Mouse (Mus musculus) kidney, postnatal 0 days (tissue): ENCODE results near the gene Fam229b. TPM values are rescaled to one million over a fixed set of nuclear protein-coding genes. Genes with fewer than 3 reads are reported as not detected.

ENCODE experiments used
- ATAC-seq: fragments of 200-750 bp; cut with Nextera tagmentation; replicated peaks from 2 replicates; pipeline ENCODE4 v1.8.0; 2017; ENCODE audit warnings: low read depth, moderate number of reproducible peaks, moderate TSS enrichment, moderate library complexity; ENCODE audit not compliant: low FRiP score
- DNase-seq: peaks from one replicate; pipeline ENCODE4 v3.0.0-alpha.2; 2016; ENCODE audit warnings: low spot score
- H3K27ac ChIP-seq: fragments of 300-500 bp; sonication (generic); 2 replicates; pipeline ENCODE4 v1.5.1; 2014; ENCODE audit warnings: mild to moderate bottlenecking
- H3K27me3 ChIP-seq: fragments of 300-500 bp; sonication (generic); 2 replicates; pipeline ENCODE4 v1.6.1; 2014; ENCODE audit warnings: low read length, mixed read lengths; ENCODE audit not compliant: insufficient read depth
- H3K36me3 ChIP-seq: fragments of 300-500 bp; sonication (generic); 2 replicates; pipeline ENCODE4 v1.6.1; 2014; ENCODE audit warnings: low read length, mixed read lengths; ENCODE audit not compliant: insufficient read depth
- H3K4me1 ChIP-seq: fragments of 300-500 bp; sonication (generic); replicated peaks from 2 replicates; pipeline ENCODE4 v1.6.1; 2014; ENCODE audit warnings: antibody characterized with exemption, low read length, mixed read lengths; ENCODE audit not compliant: insufficient read depth
- H3K4me2 ChIP-seq: fragments of 300-500 bp; sonication (generic); 2 replicates; pipeline ENCODE4 v1.6.1; 2014; ENCODE audit warnings: mild to moderate bottlenecking, low read length, moderate library complexity, mixed read lengths
- H3K4me3 ChIP-seq: fragments of 300-500 bp; sonication (generic); replicated peaks from 2 replicates; pipeline ENCODE4 v1.5.1; 2014; ENCODE audit warnings: low read depth, low read length
- H3K9ac ChIP-seq: fragments of 300-500 bp; sonication (generic); 2 replicates; pipeline ENCODE4 v1.6.1; 2014; ENCODE audit warnings: low read depth, low read length
- H3K9me3 ChIP-seq: fragments of 300-500 bp; sonication (generic); replicated peaks from 2 replicates; pipeline ENCODE4 v1.6.1; 2016; ENCODE audit warnings: low read length, inconsistent platforms, mixed read lengths
- CTCF ChIP-seq: IDR thresholded peaks from 2 replicates; pipeline ENCODE4 v1.5.1; 2016; ENCODE audit warnings: antibody characterized with exemption, low read depth, mild to moderate bottlenecking, moderate library complexity
- WGBS: fragments of 180-500 bp; shearing (Covaris S2); extraction: QIAGEN DNeasy Blood & Tissue Kit; methylation state at CpG from one replicate; pipeline ENCODE4 v1.1.7; 2014; 5-methylcytosine and 5-hydroxymethylcytosine counted together
- polyA plus RNA-seq: library from polyadenylated mRNA; unstranded; fragments of >200 nt; fragmentation: Nextera tagmentation; extraction: Ambion mirVana; gene quantifications from 2 replicates; pipeline ENCODE4 v1.2.1, GENCODE M21; 2015

Fam229b gene
- 16.2 and 20.8 TPM in 2 replicates for polyA plus RNA-seq

DNA sequence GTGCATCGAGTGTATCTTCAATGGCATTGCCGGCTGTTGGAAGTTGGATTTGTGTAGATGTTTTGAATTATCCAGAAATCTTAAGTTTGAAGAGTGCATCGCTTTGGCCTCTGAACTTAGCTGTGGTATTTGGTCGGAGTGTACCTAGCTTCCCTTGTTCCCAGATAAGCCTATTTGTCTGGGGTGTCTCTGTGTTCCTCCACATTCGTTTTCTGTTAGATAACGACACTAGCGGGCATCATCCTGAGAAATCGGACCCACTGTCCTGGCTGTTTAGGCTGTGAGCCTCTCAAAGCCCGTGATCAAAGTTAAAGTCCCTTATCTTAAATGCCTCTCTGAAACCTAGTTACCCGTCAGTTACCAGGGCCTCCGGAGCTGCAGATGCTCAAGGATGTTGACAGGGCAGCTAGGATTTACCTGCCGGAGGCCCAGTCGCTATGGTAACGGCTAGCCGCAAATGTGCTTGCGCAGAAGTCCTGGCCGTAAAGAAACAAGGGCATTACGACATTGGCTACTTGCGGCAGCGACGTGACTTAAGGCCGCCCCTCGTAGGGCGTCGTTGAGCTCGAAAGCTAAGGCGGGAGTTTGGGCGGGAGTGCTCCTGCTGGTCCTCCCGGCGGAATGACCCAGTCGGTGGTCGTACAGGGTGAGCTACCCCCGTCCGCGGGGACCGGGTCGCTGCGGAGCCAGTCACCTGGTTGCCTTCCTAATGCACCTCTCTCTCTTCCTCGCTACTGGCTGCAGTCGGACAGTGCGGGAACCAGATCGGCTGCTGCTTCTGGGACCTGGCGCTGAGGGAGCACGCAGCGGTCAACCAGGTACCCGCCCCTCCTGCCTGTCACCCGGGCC lies at the start of gene Fam229b, which contains the start of gene Tube1:
TSS of gene Fam229b (minus strand) at position 453 of the 849 bp plus-strand sequence.
TSS of gene Tube1 (plus strand) at position 515 of the 849 bp plus-strand sequence.
- H3K36me3 ChIP-seq = no peaks in the 10 kb centered on the region
- no peaks in the 10 kb centered on the region for H3K27me3 ChIP-seq
- H3K4me1 ChIP-seq = no peaks in the 10 kb centered on the region
- no peak within 1 kb of the TSS for H3K27ac ChIP-seq
- H3K9me3 ChIP-seq = no peaks in the 10 kb centered on the region
- peak within 1 kb of the TSS; percentile 92 for H3K4me2 ChIP-seq
- peak; percentile 99 for DNase-seq
- peak within 1 kb of the TSS; percentile 60 for H3K9ac ChIP-seq
- TF ChIP-seq CTCF = no peak
- 5% methylated on average over 47 of the region's 47 CpGs for WGBS
- H3K4me3 ChIP-seq = peak within 1 kb of the TSS; percentile 64
- ATAC-seq = peak; percentile 93

DNA sequence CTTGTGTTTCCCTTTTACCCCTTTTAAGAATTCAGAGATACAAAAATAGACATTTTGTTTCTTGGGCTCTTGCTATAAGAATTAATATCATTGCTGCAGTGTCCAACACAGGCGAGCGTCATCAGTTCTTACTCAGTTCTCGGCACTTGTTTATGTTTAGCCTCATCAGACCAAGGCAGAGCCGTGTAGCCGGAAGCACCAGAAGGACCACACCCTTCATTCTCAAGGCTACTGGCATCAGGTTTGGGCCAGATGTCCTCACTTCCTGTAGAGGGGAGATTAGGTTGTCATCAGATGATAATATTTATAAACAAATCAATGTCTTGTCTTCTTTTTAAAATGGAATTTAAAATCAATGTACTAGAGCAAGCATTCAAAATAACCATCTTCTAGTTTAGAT lies 43.3 kb upstream of the Fam229b start:
- H3K9me3 ChIP-seq = no peaks in the 10 kb centered on the region

DNA sequence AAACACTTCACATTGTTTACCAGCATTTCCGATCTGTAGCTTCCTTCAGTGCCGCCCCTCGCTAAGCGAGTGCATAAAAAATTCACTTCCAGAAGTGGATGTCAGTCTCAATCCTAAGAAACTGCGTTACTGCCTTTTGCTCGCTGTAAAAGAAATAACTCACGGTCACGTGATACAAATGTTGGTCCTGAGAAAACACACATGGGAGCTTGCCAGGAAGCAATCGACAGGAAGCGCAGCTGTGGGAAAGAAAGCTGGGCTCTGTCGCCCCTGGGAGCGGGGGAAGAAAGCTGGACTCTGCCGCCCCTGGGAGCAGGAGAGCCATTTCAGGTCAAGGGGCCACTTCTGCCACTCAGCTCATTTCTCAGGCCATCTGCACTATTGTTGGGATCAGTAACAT lies 39.4 kb upstream of the Fam229b start:
- H3K27ac ChIP-seq = peak overlapping the region; percentile 66
- DNase-seq (peak; percentile 81), ATAC-seq (no peak)
- H3K4me2 ChIP-seq = peak overlapping the region; percentile 66
- no peaks in the 10 kb centered on the region; the same call in 1 of the 2 replicates for H3K4me1 ChIP-seq
- H3K36me3 ChIP-seq = no peaks in the 10 kb centered on the region
- H3K4me3 ChIP-seq = no peak overlapping the region
- H3K9me3 ChIP-seq = no peaks in the 10 kb centered on the region
- 28% methylated on average over 13 of the region's 13 CpGs for WGBS
- H3K9ac ChIP-seq = no peak overlapping the region
- no peak for TF ChIP-seq CTCF
- H3K27me3 ChIP-seq = no peaks in the 10 kb centered on the region

More for the DNA sequence above, 43.3 kb upstream of the Fam229b start:
- Histone ChIP-seq H3K9ac (no peak overlapping the region), H3K36me3 (no peaks in the 10 kb centered on the region), H3K27me3 (no peaks in the 10 kb centered on the region), H3K4me3 (no peak overlapping the region), H3K27ac (no peak overlapping the region), H3K4me2 (no peak overlapping the region), H3K4me1 (no peaks in the 10 kb centered on the region)
- ATAC-seq (no peak), DNase-seq (no peak)
- 81% methylated on average over 5 of the region's 5 CpGs for WGBS
- TF ChIP-seq CTCF = no peak

DNA sequence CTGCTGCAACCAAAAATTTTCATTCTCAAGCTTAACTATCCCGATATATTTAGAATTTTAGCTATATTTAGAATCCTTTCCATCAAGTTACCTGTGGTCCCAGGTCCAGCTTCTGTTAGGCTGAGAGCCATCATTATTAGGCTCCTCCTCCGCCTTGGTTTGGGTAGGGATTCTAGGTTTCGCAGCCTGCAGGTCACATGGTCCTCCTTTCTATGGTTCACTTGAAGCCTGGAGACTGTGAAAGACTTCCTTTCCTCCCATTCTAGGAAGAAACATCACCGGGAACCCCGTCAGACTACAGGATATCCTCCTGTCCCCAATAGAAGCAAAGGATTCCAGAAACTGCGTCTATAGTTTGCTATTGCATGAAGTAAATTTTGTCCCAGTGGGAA lies 38.8 kb upstream of the Fam229b start:
- DNase-seq (peak; percentile 25), ATAC-seq (no peak)
- H3K9ac ChIP-seq = no peak overlapping the region
- H3K27ac ChIP-seq = peak overlapping the region; percentile 66
- no peak overlapping the region for H3K4me3 ChIP-seq
- H3K27me3 ChIP-seq = no peaks in the 10 kb centered on the region
- no peaks in the 10 kb centered on the region for H3K36me3 ChIP-seq
- no peaks in the 10 kb centered on the region for H3K9me3 ChIP-seq
- no peaks in the 10 kb centered on the region; the same call in 1 of the 2 replicates for H3K4me1 ChIP-seq
- H3K4me2 ChIP-seq = peak overlapping the region; percentile 66
- TF ChIP-seq CTCF = no peak
- 69% methylated on average over 6 of the region's 6 CpGs for WGBS

DNA sequence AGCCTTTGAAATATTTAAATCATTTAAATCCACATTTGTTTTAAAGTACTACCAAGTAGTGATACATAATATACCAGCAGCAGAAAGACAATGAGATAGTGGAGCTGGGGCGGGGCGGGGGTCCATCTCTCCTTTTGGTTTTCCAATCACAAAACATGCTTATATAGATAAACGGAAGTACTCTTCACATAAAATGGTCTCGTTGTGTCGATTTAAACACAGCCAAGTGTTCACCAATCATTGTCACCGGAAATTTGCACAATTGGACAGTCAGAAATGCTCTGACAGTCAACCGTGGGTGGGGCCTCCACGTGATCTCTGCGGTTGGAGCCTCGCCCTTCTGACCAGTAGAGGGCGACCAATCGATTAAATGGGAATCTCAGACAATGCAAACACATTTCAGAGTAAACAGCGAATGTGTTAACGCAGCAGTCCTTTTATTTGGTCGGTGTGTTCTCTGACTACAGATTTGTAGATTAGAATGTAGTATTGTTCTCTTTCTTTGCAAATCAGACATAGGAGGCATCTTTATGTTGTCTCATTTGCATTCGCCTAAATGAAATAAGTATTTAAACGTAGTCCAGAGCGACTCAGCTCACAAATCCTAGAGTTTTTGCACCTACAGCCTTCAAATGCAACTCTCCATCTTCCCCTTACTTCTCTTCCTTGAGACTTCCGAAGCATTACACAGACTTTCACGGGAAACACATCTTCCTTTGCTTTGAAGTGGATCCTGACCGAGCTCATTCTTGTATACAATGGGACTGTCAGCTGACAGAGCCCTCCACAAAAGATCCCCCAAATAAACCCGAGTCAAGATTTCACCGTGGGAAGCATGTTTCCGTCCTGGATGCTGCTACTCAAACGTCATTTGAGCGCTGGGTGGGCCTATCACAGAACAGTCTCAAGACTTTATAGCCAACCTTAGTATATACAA lies 38.2 kb upstream of the Fam229b start:
- H3K4me1 ChIP-seq = no peaks in the 10 kb centered on the region; the same call in 1 of the 2 replicates
- 17% methylated on average over 26 of the region's 26 CpGs for WGBS
- H3K4me3 ChIP-seq = peak overlapping the region; percentile 40
- H3K27me3 ChIP-seq = no peaks in the 10 kb centered on the region
- H3K27ac ChIP-seq = peak overlapping the region; percentile 66
- no peaks in the 10 kb centered on the region for H3K9me3 ChIP-seq
- peak; percentile 80 for TF ChIP-seq CTCF
- H3K9ac ChIP-seq = peak overlapping the region; percentile 35; the same call in 1 of the 2 replicates
- H3K4me2 ChIP-seq = peak overlapping the region; percentile 66
- peak; percentile 70 for ATAC-seq
- no peaks in the 10 kb centered on the region for H3K36me3 ChIP-seq
- DNase-seq = peak; percentile 93

DNA sequence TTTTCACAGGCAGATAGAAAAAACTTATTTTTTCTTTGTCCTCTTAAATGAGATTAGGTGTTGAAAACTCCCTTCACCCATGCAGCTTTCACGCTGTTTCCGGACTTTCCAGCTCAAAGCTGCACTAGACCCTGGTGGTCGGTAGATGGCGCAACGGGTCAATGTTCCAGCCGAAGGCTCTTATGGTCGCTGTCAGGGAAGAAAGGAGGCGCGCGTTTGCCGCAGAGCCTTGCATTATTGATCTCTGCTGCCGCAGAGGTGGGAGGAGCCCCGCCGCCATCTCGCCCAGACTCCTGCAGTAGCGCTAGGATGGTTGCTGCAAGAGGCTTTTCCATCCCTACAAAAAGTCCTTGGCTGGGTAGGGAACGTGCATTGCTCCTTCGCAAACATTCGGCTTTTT lies 37.4 kb upstream of the Fam229b start:
- H3K27ac ChIP-seq = peak overlapping the region; percentile 66; the same call in 1 of the 2 replicates
- H3K27me3 ChIP-seq = no peaks in the 10 kb centered on the region
- peak; percentile 78 for ATAC-seq
- H3K4me2 ChIP-seq = peak overlapping the region; percentile 66
- H3K4me1 ChIP-seq = no peaks in the 10 kb centered on the region; the same call in 1 of the 2 replicates
- peak; percentile 99 for TF ChIP-seq CTCF
- H3K4me3 ChIP-seq = peak overlapping the region; percentile 40
- H3K36me3 ChIP-seq = no peaks in the 10 kb centered on the region
- H3K9ac ChIP-seq = peak overlapping the region; percentile 35; the same call in 1 of the 2 replicates
- H3K9me3 ChIP-seq = no peaks in the 10 kb centered on the region
- under 1% methylated on average over 19 of the region's 19 CpGs for WGBS
- DNase-seq = peak; percentile 96
